Mouse (Mus musculus): ENCODE data around the gene Olfr1054. TPM values are rescaled to one million over a fixed set of nuclear protein-coding genes. Genes with fewer than 3 reads are reported as not detected.
"Not testable (repeated sequence)": the region's sequence is repeated elsewhere in the genome, so short reads cannot be mapped to it uniquely, and the experiment has no call there.

Gene Olfr1054
- not detected for total RNA-seq (2021)

DNA sequence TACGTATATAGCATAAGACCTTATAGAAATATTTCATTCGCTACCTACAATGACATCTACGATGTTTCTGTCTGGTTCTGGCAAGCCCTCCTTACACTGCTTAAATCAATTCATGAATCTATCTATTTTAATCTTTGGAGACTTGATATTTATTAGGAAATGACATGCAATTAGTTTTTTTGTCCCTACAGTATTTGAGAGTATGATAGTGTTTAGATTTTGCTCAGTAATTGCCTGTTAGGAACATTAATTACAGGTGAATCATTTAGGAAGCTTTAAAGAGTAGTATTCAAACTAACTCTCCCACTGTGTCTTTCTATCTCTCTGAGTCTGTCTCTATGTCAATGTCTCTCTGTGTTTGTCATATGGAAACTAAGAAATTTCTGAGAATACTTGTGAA lies at the start of gene Olfr1054:
Gene Olfr1054 (minus strand): TSS at position 101 of the 400 bp plus-strand sequence.
- intact Hi-C loops (cut with DNase I), result no loop called here
- DNase-seq, result no peak

DNA sequence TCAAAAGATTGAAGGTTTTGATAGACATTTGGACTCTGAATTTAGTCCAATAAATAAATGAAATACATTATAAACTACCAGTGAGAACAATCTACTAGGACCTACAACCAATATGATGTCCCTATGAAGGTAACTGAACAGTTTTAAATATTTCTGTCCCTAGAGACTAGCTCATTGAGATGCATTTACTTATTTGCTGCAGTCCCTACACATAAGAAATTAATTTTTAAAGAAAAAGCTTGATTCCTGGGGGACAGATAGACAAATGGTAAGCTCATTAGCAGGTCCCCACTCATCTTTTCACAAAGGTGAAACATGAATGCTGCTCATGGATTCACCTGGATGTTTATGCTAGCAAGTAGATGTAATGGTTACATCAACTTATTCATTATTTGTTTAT lies 43.1 kb upstream of the Olfr1054 start, which contains the start of gene Olfr1057:
Gene Olfr1057 (minus strand): TSS at position 101 of the 400 bp plus-strand sequence.
- no peak for DNase-seq
- intact Hi-C loops (cut with DNase I), result no loop called here

DNA sequence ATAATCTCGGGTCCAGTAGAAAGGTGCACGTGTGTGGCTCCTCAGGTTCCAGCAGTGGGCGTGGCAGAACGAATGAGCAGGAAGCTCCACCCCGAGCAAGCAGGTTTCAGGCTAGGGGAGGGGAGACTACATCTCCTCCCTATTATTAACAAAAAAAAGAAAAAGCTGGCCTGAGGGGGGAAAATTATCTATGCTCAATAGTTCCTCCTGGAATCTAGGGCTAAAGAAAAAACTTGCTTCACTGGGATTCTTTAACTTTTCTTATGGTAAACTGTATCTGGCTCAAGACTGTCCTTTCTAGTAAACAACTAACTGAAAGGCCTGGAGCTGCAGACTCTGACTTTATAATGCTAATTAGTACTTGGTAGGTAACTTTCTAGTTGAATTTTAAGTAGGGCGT lies 31.1 kb upstream of the Olfr1054 start:
- intact Hi-C loops (cut with DNase I); DNase-seq: not testable (repeated sequence)

DNA sequence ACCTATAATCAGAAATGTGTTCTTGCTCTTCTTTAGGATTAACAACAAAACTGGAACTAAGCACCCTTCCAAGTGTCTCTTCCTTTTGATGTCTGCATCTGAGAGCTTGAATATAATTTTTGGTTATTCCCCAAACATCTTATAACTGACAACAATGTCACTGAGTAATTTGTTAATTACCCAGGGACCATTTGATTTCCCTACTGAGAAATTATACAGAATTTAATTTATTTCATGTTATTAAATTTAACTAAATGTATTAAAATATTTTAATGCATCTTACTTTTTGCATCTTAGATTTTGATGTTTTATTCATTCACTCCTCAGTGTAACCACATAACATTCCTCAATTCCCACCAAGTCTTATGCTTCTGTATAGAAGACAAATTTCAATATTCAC lies 27.1 kb upstream of the Olfr1054 start, which contains the start of gene Olfr1056:
Gene Olfr1056 (minus strand): TSS at position 101 of the 400 bp plus-strand sequence.
- no peak for DNase-seq
- intact Hi-C loops (cut with DNase I), result no loop called here

DNA sequence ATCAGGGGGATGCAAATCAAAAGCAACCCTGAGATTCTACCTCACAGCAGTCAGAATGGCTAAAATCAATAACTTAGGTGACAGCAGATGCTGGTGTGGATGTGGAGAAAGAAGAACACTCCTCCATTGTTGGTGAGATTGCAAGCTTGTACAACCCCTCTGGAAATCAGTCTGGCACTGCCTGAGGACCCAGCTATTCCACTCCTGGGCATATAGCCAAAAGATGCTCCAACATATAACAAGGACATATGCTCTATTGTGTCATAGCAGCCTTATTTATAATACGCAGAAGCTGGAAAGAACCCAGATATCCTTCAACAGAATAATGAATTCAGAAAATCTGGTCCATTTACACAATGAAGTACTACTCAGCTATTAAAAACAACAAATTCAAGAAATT lies 16.5 kb upstream of the Olfr1054 start:
- DNase-seq; intact Hi-C loops (cut with DNase I): not testable (repeated sequence)

DNA sequence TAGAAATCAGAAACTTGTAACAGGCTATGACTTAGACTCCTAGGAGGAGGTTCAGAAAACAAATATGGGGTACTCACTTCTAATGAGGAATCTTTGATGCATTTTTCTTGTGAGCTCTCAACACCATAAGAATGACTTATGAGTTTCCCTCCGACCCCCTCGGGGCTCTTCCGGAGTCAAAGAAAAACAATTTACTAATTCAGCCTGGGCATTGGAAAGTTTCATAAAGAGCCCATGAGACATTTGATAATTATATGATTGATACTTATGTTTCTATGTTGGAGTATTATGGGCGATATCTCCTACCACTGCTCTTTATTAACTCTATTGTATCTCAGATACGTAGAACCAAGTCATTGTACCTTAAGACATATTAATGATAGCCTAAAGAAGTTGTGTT lies 15.0 kb upstream of the Olfr1054 start, which contains the start of gene Olfr1055:
Gene Olfr1055 (minus strand): TSS at position 101 of the 400 bp plus-strand sequence.
- DNase-seq, result no peak
- intact Hi-C loops (cut with DNase I), result no loop called here

DNA sequence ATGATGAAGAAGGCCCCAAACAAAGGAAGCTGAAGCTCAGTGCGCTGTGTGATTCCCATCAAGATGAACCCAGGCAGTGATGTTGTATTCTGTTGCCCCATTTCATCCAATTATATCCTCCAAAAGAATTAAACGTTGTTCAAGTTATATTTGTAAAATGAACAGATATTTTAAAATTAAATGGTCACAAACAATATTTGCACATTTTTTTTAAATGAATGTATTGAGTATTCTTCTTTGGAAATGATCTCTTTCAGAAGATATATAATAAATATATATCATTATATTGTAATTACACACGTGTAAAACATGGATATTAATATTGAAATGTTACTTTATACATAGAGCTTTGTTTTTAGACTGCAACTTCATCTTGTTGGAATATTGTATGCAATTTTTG lies 20.0 kb downstream of the Olfr1054 start, which contains the start of gene Olfr1053:
Gene Olfr1053 (minus strand): TSS at position 101 of the 400 bp plus-strand sequence.
- DNase-seq, result no peak
- intact Hi-C loops (cut with DNase I), result no loop called here

DNA sequence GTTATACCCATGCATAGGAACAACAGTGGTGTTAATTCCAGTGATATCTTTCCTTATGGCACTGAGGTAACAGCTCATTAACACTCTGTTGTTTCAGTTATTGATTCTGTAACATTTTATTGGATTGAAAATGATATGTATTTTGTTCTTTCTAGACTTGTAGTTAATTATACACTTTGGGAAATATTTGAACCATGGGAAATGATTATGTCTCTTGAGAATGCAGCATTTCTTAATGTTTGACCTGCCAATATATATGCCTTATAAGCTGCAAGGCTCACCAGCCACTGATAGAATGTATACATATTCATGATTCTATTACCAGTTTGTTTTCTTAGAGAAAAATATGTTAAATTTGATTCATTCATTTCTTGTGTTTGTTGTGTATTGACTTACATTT lies 43.1 kb downstream of the Olfr1054 start, which contains the start of gene Olfr1052:
Gene Olfr1052 (plus strand): TSS at position 301 of the 400 bp plus-strand sequence.
- no peak for DNase-seq
- intact Hi-C loops (cut with DNase I), result no loop called here

Other genes with a start within 250 kb of the Olfr1054 start
- not detected for gene Olfr1037, start 248.0 kb downstream of the Olfr1054 start, total RNA-seq (2021)
- not detected for gene Olfr1039, start 199.5 kb downstream of the Olfr1054 start, total RNA-seq (2021)
- not detected for gene Olfr1040, start 188.7 kb downstream of the Olfr1054 start, total RNA-seq (2021)
- gene Olfr1042, start 173.6 kb downstream of the Olfr1054 start, total RNA-seq (2021), result not detected
- not detected for gene Olfr1043, start 167.9 kb downstream of the Olfr1054 start, total RNA-seq (2021)
- gene Olfr1044, start 157.6 kb downstream of the Olfr1054 start, total RNA-seq (2021), result not detected
- gene Olfr52, start 149.8 kb downstream of the Olfr1054 start, total RNA-seq (2021), result not detected
- gene Olfr1045, start 132.4 kb downstream of the Olfr1054 start, total RNA-seq (2021), result not detected
- gene Olfr1046, start 116.1 kb downstream of the Olfr1054 start, total RNA-seq (2021), result not detected
- not detected for gene Olfr1047, start 104.0 kb downstream of the Olfr1054 start, total RNA-seq (2021)
- not detected for gene Olfr1048, start 95.1 kb downstream of the Olfr1054 start, total RNA-seq (2021)
- not detected for gene Olfr1049, start 77.1 kb downstream of the Olfr1054 start, total RNA-seq (2021)
- gene Olfr1051, start 56.3 kb downstream of the Olfr1054 start, total RNA-seq (2021), result not detected
- not detected for gene Olfr1052, start 43.0 kb downstream of the Olfr1054 start, total RNA-seq (2021)
- not detected for gene Olfr1053, start 20.1 kb downstream of the Olfr1054 start, total RNA-seq (2021)
- not detected for gene Olfr1055, start 14.9 kb upstream of the Olfr1054 start, total RNA-seq (2021)
- gene Olfr1056, start 27.0 kb upstream of the Olfr1054 start, total RNA-seq (2021), result not detected
- gene Olfr1057, start 43.0 kb upstream of the Olfr1054 start, total RNA-seq (2021), result not detected
- not detected for gene Olfr1058, start 53.1 kb upstream of the Olfr1054 start, total RNA-seq (2021)
- not detected for gene Olfr1061, start 78.6 kb upstream of the Olfr1054 start, total RNA-seq (2021)
- gene Olfr1062, start 91.3 kb upstream of the Olfr1054 start, total RNA-seq (2021), result not detected
- not detected for gene Olfr1065, start 115.2 kb upstream of the Olfr1054 start, total RNA-seq (2021)
- gene Olfr1066, start 120.8 kb upstream of the Olfr1054 start, total RNA-seq (2021), result not detected
- not detected for gene Olfr228, start 152.0 kb upstream of the Olfr1054 start, total RNA-seq (2021)
- gene Olfr1076, start 173.0 kb upstream of the Olfr1054 start, total RNA-seq (2021), result not detected
- gene Olfr1079, start 207.0 kb upstream of the Olfr1054 start, total RNA-seq (2021), result not detected
- gene Olfr1080, start 222.8 kb upstream of the Olfr1054 start, total RNA-seq (2021), result not detected